Mouse (Mus musculus) CH12.LX (cell line): ENCODE results near the gene Tpk1. TPM values are rescaled to one million over a fixed set of nuclear protein-coding genes. Genes with fewer than 3 reads are reported as not detected.

ENCODE experiments used
- DNase-seq: peaks from one replicate; pipeline ENCODE4 v3.0.0-alpha.2; 2013; ENCODE audit errors: extremely low read depth
- H3K27ac ChIP-seq: 2 replicates; pipeline ENCODE4 v1.5.1; 2012; ENCODE audit warnings: low read depth, mild to moderate bottlenecking, control low read depth, moderate library complexity; ENCODE audit not compliant: insufficient read depth
- H3K27me3 ChIP-seq: replicated peaks from 2 replicates; pipeline ENCODE3; 2012; ENCODE audit warnings: inconsistent platforms
- H3K36me3 ChIP-seq, 2 experiments: replicated peaks in 1 of 2; 2 replicates each; pipeline versions ENCODE3 to v1.6.1; 2012; ENCODE audit warnings: inconsistent platforms in 1 of 2, low read length in 1 of 2, mild to moderate bottlenecking in 1 of 2, mixed read lengths in 1 of 2, moderate library complexity in 1 of 2; ENCODE audit not compliant: control insufficient read depth in 1 of 2, insufficient read depth in 1 of 2
- H3K4me1 ChIP-seq, 2 experiments: 2 replicates each; pipeline ENCODE4 v1.6.1; 2012; ENCODE audit warnings: inconsistent platforms in 1 of 2, moderate library complexity in 1 of 2; ENCODE audit not compliant: insufficient read depth in 2 of 2, control insufficient read depth in 1 of 2
- H3K4me2 ChIP-seq: 2 replicates; pipeline ENCODE4 v1.6.1; 2012; ENCODE audit warnings: low read depth, mild to moderate bottlenecking, control low read depth; ENCODE audit not compliant: poor library complexity, insufficient read depth, severe bottlenecking
- H3K4me3 ChIP-seq, 3 experiments: fragments of 150-350 bp in 1 of 3; sonication (generic) in 1 of 3; replicated peaks in 1 of 3; 2 replicates each; pipeline versions ENCODE3 to v1.5.1; 2011 to 2012; ENCODE audit warnings: low read depth in 2 of 3, low read length in 2 of 3, mild to moderate bottlenecking in 2 of 3, moderate library complexity in 2 of 3, control low read depth in 1 of 3, improper control_type of control experiment in 1 of 3, inconsistent platforms in 1 of 3, mixed read lengths in 1 of 3; ENCODE audit not compliant: poor library complexity in 1 of 3
- H3K79me2 ChIP-seq: replicated peaks from 2 replicates; pipeline ENCODE4 v1.6.1; 2012; ENCODE audit warnings: mild to moderate bottlenecking, moderate library complexity; ENCODE audit not compliant: control insufficient read depth, poor library complexity, insufficient read depth, severe bottlenecking; ENCODE audit errors: extremely low read depth
- H3K9ac ChIP-seq: 2 replicates; pipeline ENCODE4 v1.6.1; 2012; ENCODE audit warnings: low read depth, mild to moderate bottlenecking, control low read depth, moderate library complexity; ENCODE audit not compliant: insufficient read depth
- H3K9me3 ChIP-seq: replicated peaks from 2 replicates; pipeline ENCODE3; 2012; ENCODE audit warnings: low read length, inconsistent platforms, mixed read lengths
- CTCF ChIP-seq, 2 experiments: IDR thresholded peaks in 1 of 2; conservative IDR thresholded peaks in 1 of 2; 2 replicates each; pipeline ENCODE4 v1.5.1; 2011 to 2012; ENCODE audit warnings: low read depth in 2 of 2, low read length in 2 of 2, improper control_type of control experiment in 1 of 2, inconsistent platforms in 1 of 2, mild to moderate bottlenecking in 1 of 2, moderate library complexity in 1 of 2
- ELF1 ChIP-seq: IDR thresholded peaks from 2 replicates; pipeline ENCODE4 v1.6.1; 2014; ENCODE audit warnings: low read depth, mild to moderate bottlenecking, inconsistent platforms, low read length, improper control_type of control experiment
- GABPA ChIP-seq: IDR thresholded peaks from 2 replicates; pipeline ENCODE4 v1.6.1; 2012; ENCODE audit warnings: low read depth, low read length, improper control_type of control experiment, inconsistent platforms; ENCODE audit not compliant: insufficient replicate concordance
- HCFC1 ChIP-seq: IDR thresholded peaks from 2 replicates; pipeline ENCODE4 v1.6.1; 2012; ENCODE audit warnings: low read depth, mild to moderate bottlenecking, inconsistent platforms, low read length, improper control_type of control experiment
- IRF4 ChIP-seq: IDR thresholded peaks from 2 replicates; pipeline ENCODE4 v1.6.1; 2014; ENCODE audit warnings: low read depth, mild to moderate bottlenecking, inconsistent platforms, low read length, improper control_type of control experiment
- JUN ChIP-seq: IDR thresholded peaks from 2 replicates; pipeline ENCODE4 v1.6.1; 2011; ENCODE audit warnings: low read depth, mild to moderate bottlenecking, low read length, improper control_type of control experiment, moderate library complexity; ENCODE audit not compliant: insufficient read depth
- KAT2A ChIP-seq: IDR thresholded peaks from 2 replicates; pipeline ENCODE4 v1.6.1; 2012; ENCODE audit warnings: low read length, improper control_type of control experiment, inconsistent platforms; ENCODE audit not compliant: insufficient replicate concordance
- MAFK ChIP-seq: IDR thresholded peaks from 2 replicates; pipeline ENCODE4 v1.6.1; 2011; ENCODE audit warnings: low read length, improper control_type of control experiment; ENCODE audit not compliant: insufficient replicate concordance
- MEF2A ChIP-seq: IDR thresholded peaks from 2 replicates; pipeline ENCODE4 v1.6.1; 2014; ENCODE audit warnings: low read depth, mild to moderate bottlenecking, inconsistent platforms, low read length, improper control_type of control experiment, borderline replicate concordance
- MXI1 ChIP-seq: IDR thresholded peaks from 2 replicates; pipeline ENCODE4 v1.6.1; 2011; ENCODE audit warnings: mild to moderate bottlenecking, low read depth, low read length, improper control_type of control experiment
- MYC ChIP-seq: IDR thresholded peaks from 2 replicates; pipeline ENCODE4 v1.6.1; 2011; ENCODE audit warnings: low read depth, mild to moderate bottlenecking, improper control_type of control experiment, low read length
- NELFE ChIP-seq: IDR thresholded peaks from 2 replicates; pipeline ENCODE4 v1.6.1; 2011; ENCODE audit warnings: low read depth, low read length, improper control_type of control experiment
- RAD21 ChIP-seq: IDR thresholded peaks from 2 replicates; pipeline ENCODE4 v1.6.1; 2011; ENCODE audit warnings: low read depth, mild to moderate bottlenecking, low read length, improper control_type of control experiment, moderate library complexity
- SMC3 ChIP-seq: IDR thresholded peaks from 2 replicates; pipeline ENCODE4 v1.6.1; 2011; ENCODE audit warnings: low read depth, low read length, improper control_type of control experiment
- TBP ChIP-seq: conservative IDR thresholded peaks from 2 replicates; pipeline ENCODE4 v1.6.1; 2011; ENCODE audit warnings: low read depth, low read length, improper control_type of control experiment
- UBTF ChIP-seq: IDR thresholded peaks from 2 replicates; pipeline ENCODE4 v1.6.1; 2012; ENCODE audit warnings: low read depth, mild to moderate bottlenecking, inconsistent platforms, low read length, improper control_type of control experiment, moderate library complexity
- USF1 ChIP-seq: IDR thresholded peaks from 2 replicates; pipeline ENCODE4 v1.6.1; 2014; ENCODE audit warnings: low read depth, mild to moderate bottlenecking, inconsistent platforms, low read length, improper control_type of control experiment
- USF2 ChIP-seq: conservative IDR thresholded peaks from 2 replicates; pipeline ENCODE4 v1.6.1; 2011; ENCODE audit warnings: low read depth, low read length, improper control_type of control experiment
- dilution Hi-C: fragments of 300-500 bp; cut with MboI; formaldehyde crosslinking; loops from 2 replicates; pipeline ENCODE4 v1.14.3; 2020; ENCODE audit warnings: low sequenced_read_pairs; ENCODE audit not compliant: extremely low pct_unique_long_range_greater_than_20kb, extremely low pct_ligation_motif_present
- in situ Hi-C: fragments of 300-500 bp; cut with MboI; formaldehyde crosslinking; loops from 3 replicates; pipeline ENCODE4 v1.14.3; 2019; ENCODE audit warnings: low sequenced_read_pairs, low pct_ligation_motif_present, low pct_unique_long_range_greater_than_20kb, mixed read lengths
- polyA plus RNA-seq: library from polyadenylated mRNA; unstranded; fragments of >175 nt; gene quantifications from 2 replicates; pipeline ENCODE4 v1.2.1, GENCODE M21; 2012; ENCODE audit warnings: low read depth; ENCODE audit not compliant: insufficient read length
- total RNA-seq, 2 experiments: library from RNA; depleted of rRNA; stranded (reverse); fragments of 300-350 nt in 1 of 2; fragments of >200 nt in 1 of 2; gene quantifications; 2 replicates each; pipeline ENCODE4 v1.2.3; 2012 to 2014

Gene Tpk1
- total and polyA plus RNA-seq, 3 experiments = 3.9 to 6.3 (median 4.8) TPM

DNA sequence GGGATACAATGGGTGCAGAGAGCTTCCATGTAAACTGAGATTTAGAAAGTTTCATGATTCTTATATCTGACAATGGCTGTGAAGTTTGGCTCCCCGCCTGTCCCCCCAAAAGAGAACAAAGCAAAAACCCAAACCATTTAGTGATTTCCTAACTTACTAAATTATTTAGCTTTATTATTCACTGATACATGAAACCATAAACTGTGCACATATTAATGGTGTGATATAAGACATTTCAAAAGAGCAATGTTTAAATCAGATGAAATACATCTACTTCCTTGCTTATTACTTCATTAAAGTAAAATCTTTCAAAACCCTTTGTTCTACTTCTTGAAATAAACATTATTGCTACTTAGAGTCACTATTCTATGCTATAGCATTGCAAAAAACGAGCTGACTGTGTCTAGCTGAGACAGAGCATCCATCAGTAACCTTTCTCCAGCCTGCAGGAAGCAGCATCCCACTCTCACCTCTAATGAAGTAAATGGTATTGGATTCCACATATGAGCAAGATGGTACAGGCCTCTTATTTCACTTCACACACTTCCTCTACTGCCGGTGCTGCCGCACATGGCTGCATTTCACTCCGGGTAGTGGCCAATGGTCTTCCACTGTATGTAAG, 161.4 kb downstream of the Tpk1 start:
- dilution Hi-C loops = no loop called here

DNA sequence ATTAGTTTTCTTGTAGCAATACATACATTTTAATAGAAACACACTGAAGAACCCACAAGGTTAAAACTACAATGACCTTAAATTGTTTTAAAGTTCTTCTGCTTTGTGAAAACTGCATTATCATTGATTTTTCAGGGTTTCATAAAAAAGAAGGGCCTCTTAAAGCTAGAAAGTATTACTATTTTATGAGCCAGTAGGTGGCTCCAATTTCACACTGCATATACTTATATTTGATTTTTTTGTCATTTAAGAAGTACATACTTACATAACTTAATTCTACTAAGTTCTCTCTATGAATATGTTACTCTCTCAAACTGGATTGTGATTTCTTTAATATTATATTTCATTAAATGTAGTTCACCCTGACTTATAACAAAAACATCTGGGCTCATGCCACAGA, 173.7 kb downstream of the Tpk1 start:
- in situ Hi-C loops = no loop called here
- no peak for TF ChIP-seq SMC3
- TF ChIP-seq ELF1 = no peak
- peak; percentile 46 for TF ChIP-seq RAD21
- no peak for TF ChIP-seq USF2
- peak in 1 of 2 experiments; percentile 36; a peak in 2 of 4 replicates for TF ChIP-seq CTCF (conservative IDR thresholded peaks at IDR 0.05 in 1 of 2, IDR thresholded peaks at IDR 0.05 in 1 of 2; ENCODE audit: low read depth in 2 of 2, low read length in 2 of 2)
- no peak for TF ChIP-seq IRF4
- Histone ChIP-seq H3K27me3 (no peaks in the 10 kb centered on the region), H3K9ac (no peak overlapping the region), H3K36me3 (no peaks in the 10 kb centered on the region), H3K4me3 (no peak overlapping the region), H3K4me1 (no peaks in the 10 kb centered on the region), H3K27ac (no peak overlapping the region), H3K9me3 (no peaks in the 10 kb centered on the region), H3K4me2 (no peak overlapping the region), H3K79me2 (no peaks in the 10 kb centered on the region)
- DNase-seq = no peak
- dilution Hi-C loops = no loop called here

More for the DNA sequence above, 161.4 kb downstream of the Tpk1 start:
- no peak for DNase-seq
- Histone ChIP-seq H3K4me2 (no peak overlapping the region), H3K36me3 (no peaks in the 10 kb centered on the region), H3K4me1 (no peaks in the 10 kb centered on the region)
- TF ChIP-seq USF1 (no peak), MEF2A (no peak), JUN (no peak)
- TF ChIP-seq, all 38 proteins: peak for 0
- Histone ChIP-seq H3K27me3 (no peaks in the 10 kb centered on the region), H3K79me2 (no peaks in the 10 kb centered on the region), H3K9ac (no peak overlapping the region), H3K9me3 (no peaks in the 10 kb centered on the region), H3K4me3 (no peak overlapping the region), H3K27ac (no peak overlapping the region)
- in situ Hi-C loops = no loop called here

DNA sequence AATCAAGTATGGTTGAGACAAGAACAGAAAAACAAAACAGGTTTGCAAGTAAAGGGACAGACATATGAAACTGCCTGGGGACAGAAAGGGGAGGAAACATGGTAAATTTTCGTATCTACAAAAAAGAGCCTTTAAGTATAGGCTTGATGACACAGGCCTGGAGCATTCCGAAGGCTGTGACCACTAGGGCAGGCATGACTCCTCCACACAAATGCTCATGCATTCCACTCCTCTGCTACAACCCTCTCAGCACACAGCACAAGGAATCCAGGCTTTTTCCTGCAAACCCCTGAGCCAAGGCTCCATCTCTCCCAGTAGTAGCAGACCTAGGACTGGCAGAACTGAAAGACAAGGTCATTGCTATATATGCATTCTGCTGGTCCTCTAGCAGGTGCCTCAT, 179.4 kb downstream of the Tpk1 start:
- Histone ChIP-seq H3K27ac (no peak overlapping the region), H3K27me3 (no peaks in the 10 kb centered on the region), H3K4me3 (no peak overlapping the region), H3K9me3 (no peaks in the 10 kb centered on the region), H3K79me2 (no peaks in the 10 kb centered on the region), H3K4me1 (no peaks in the 10 kb centered on the region), H3K4me2 (no peak overlapping the region), H3K36me3 (no peaks in the 10 kb centered on the region), H3K9ac (no peak overlapping the region)
- no peak for DNase-seq
- dilution Hi-C loops = no loop called here
- TF ChIP-seq GABPA = no peak
- no peak for TF ChIP-seq UBTF
- no peak for TF ChIP-seq MAFK
- TF ChIP-seq TBP = no peak
- TF ChIP-seq NELFE = no peak
- TF ChIP-seq MXI1 = no peak
- TF ChIP-seq MEF2A = no peak
- no peak for TF ChIP-seq HCFC1
- no peak for TF ChIP-seq KAT2A
- TF ChIP-seq MYC = no peak
- no peak for TF ChIP-seq ELF1
- in situ Hi-C loops = no loop called here
